Mouse (Mus musculus) urinary bladder, adult 2 months (tissue): ENCODE results near the gene Ctdnep1. TPM values are rescaled to one million over a fixed set of nuclear protein-coding genes. Genes with fewer than 3 reads are reported as not detected.
A peak's percentile ranks its signal among the peaks of the same experiment; 100 is the strongest.

Source experiments
- DNase-seq: peaks from one replicate; pipeline ENCODE4 v3.0.0; 2022; ENCODE audit warnings: low spot score
- polyA plus RNA-seq: library from polyadenylated mRNA; depleted of rRNA; stranded (reverse); fragments of >200 nt; gene quantifications from 2 replicates; pipeline ENCODE4 v1.2.3, GENCODE M21; 2012; rRNA removed

The Ctdnep1 gene
- 82.0 and 95.4 TPM in 2 replicates for polyA plus RNA-seq

DNA sequence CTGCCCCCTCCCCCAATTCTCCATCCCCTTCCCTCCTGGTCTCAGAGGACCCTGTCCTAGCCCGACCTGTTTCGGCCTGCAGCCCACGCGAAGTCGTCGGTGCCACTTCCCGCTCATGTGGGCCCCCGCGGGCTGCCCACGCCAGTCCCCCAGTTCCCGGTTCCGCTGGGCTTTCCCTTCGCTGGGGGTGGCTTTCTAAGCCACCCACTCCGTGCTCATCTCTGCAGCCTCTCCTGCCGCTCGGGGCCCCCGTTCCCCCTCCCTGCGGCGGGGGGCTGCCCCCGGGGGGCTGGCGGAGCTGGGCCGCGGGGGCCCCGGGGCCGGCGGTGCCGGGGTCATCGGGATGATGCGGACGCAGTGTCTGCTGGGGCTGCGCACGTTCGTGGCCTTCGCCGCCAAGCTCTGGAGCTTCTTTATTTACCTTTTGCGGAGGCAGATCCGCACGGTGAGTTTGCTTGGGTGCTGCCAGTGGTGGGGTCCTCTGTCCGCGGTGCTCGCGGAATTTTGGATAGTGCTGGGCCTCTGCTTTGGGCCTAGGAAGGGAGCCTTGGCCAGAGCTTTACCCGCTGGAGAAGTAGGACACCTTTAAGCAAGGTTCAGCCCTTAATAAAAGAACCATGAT is at the start of gene Ctdnep1:
Gene Ctdnep1, plus strand, starts transcription at position 16 of the 622 bp plus-strand sequence.
- no peak for DNase-seq

DNA sequence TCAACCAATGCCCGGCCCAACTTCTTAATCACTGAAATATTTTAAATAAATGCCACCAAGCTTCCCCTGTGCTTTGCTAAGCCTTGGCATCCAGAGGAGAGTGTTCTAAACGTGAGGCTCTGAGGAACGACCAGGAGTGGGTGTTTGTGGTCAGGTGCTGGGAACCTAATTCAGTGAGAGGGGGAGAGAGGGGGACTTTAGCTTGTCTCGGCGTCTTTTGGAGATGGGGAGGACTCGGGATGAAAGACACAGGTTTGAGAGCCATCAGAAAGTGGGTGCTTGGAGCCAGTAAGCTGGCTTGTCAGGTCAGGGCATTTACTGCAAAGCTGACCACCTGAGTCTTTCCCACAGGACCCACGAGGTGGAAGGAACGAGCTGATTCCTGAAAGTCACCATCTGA is 49.2 kb upstream of the Ctdnep1 start:
- DNase-seq: no peak

DNA sequence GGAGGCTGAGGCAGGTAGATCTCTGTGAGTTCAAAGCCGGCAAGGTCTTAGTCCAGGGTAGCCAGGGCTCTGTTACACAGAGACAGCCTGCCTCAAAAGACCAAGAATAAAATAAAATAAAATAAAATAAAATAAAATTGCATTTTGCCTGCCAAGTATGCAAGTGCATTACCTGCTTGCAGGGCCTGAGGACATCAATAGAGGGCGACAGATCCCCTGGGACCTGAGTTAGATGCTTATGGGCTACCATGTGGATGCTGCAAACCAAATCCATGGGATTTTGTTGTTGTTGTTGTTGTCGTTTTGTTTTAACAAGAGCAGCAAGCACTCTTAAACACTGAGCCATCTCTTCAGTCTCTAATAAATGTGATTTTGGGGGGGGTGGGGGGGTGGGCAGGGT is 48.7 kb upstream of the Ctdnep1 start:
- no peak for DNase-seq

- no peak for DNase-seq
Measured at GRCm38 (mm10) chr11:69933066-69933465, 47.9 kb upstream of the Ctdnep1 start.

- peak; percentile 89 for DNase-seq
Measured at GRCm38 (mm10) chr11:69934169-69934568, 46.8 kb upstream of the Ctdnep1 start.

DNA sequence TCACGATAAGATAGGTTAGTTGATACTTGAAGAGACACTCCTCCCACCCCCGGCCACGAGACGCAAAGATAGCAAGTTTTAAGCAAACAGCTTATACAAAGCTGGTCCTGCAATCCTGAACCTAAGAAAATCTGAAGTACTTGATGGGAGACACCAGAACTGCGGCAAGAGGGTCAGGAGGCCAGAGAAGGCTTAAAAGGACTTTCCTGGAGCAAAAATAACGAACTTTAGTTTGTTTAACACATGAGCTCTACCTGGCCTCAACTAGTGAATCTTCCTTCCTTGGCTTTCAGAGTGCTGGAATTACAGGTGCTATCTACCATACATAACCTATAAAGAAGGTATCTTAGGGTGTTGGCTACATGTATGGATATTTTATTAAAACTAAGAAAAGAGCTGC is 46.3 kb upstream of the Ctdnep1 start:
- no peak for DNase-seq

GRCm38 (mm10) chr11:69935137-69935879 is 45.6 kb upstream of the Ctdnep1 start, which contains the start of gene Ybx2:
TSS of gene Ybx2 (plus strand) at chr11:69935796.
- DNase-seq: peak; percentile 80

GRCm38 (mm10) chr11:69936156-69936555 is 44.8 kb upstream of the Ctdnep1 start:
- no peak for DNase-seq

GRCm38 (mm10) chr11:69936714-69937347 is 44.1 kb upstream of the Ctdnep1 start:
- no peak for DNase-seq

- no peak for DNase-seq
Measured at GRCm38 (mm10) chr11:69937385-69937784, 43.6 kb upstream of the Ctdnep1 start.

- no peak for DNase-seq
Measured at GRCm38 (mm10) chr11:69937834-69938233, 43.1 kb upstream of the Ctdnep1 start.

DNA sequence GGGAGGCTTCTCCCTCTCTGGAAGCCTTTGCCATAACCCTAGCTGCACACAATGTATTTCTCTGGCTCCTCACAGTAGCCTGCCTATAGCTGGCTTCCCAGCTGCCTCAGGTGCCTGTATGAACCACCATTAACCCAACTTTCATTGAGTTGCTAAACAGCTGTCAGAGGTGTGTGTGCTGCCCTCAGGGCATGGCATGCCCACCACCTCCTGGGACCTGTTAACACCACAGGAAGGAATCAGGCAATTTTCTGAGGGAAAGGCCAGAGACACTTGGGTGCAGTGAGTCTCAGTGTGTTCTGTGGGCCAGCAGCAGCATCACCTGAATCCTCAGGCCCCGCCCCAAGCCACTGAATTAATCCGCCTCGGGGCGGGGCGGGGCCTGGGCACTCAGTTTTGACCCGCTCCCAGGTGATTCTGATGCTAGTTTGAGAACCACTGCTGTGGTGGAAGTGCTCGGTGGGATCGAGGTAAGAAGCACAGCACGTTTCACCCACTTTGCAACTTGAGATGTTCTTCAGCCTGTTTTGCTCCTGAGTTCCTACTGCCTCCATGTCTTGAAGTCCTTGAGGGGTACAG is 42.5 kb upstream of the Ctdnep1 start:
- DNase-seq: no peak

DNA sequence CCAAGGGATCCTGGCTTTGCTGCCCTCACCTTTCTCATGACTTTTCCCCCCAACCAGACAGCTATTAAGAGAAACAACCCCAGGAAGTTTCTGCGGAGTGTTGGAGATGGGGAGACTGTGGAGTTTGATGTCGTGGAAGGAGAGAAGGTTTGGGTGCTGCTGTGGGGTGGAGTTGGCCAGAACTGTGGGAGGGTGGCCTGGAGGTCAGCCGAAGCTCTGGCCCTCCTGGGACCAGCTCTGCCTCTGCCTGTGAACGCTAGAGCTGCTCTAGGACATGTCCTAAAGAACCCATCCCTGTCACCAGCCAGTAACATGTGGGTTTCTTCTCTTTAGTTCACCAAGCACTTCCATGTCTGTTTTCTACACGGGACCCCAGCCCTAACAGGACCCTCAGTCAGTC is 41.8 kb upstream of the Ctdnep1 start:
- DNase-seq: no peak

- no peak for DNase-seq
Measured at GRCm38 (mm10) chr11:69939731-69940130, 41.2 kb upstream of the Ctdnep1 start.

- DNase-seq: no peak
Measured at GRCm38 (mm10) chr11:69940962-69941361, 40.0 kb upstream of the Ctdnep1 start.

DNA sequence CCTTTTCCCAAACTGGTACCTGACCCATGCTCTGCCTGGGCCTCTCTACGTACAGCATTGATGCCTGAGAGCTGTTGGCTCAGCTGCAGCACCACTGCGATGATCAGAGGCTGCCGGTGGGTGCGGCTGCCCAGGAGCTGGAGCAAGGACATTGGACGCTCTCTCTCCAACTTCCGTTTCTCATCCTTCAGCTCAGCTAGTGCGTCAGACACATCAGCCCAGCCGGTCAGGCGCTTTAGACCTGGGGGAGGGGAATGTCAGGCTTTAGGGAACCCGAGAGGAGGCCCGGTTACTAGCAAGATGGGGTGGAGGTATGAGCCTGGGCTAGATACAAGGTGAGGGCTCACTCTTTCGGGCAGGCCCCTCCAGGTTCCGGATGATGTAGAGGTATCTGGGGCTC is 35.7 kb upstream of the Ctdnep1 start:
- no peak for DNase-seq

DNA sequence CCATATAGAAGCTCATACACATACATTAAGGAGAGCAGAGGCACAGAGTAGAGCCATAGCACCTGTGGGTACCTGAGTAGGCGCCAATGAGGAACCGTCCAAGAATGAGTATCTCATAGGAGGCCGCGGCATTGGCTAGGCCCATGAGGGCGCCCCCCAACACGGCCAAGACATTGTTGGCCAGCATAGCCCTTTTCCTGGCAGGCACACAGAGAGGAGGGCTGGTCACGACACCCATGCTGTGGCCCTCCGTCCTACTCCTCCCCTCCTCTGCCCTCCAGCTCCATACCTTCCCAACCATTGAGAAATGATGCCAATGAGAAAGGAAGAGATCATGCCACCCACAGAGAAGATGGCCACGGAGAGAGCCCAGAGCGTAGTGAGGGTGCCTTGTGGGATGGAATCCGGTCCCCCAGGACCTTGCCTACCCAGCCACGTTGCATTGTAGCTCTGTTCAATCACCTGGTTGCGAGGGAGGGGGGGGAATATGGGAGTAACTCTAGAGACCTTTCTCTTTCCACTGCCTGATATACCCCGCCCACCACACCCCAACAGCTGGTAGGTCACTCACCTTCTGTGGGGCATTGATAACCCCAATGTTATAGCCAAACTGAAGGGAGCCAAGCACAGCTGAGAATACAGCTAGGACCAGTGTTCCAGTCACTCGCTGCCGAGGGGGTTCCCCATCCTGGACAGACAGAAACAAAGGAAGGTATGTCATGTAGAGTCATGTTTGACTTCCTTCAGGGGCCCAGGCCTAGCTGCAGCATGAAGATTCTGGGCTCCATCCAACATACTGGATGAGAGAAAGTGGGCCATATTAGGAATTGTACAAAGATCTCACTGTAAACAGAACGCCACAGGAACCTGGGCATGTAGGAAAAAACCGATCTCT is 34.7 kb upstream of the Ctdnep1 start:
- DNase-seq: no peak

DNA sequence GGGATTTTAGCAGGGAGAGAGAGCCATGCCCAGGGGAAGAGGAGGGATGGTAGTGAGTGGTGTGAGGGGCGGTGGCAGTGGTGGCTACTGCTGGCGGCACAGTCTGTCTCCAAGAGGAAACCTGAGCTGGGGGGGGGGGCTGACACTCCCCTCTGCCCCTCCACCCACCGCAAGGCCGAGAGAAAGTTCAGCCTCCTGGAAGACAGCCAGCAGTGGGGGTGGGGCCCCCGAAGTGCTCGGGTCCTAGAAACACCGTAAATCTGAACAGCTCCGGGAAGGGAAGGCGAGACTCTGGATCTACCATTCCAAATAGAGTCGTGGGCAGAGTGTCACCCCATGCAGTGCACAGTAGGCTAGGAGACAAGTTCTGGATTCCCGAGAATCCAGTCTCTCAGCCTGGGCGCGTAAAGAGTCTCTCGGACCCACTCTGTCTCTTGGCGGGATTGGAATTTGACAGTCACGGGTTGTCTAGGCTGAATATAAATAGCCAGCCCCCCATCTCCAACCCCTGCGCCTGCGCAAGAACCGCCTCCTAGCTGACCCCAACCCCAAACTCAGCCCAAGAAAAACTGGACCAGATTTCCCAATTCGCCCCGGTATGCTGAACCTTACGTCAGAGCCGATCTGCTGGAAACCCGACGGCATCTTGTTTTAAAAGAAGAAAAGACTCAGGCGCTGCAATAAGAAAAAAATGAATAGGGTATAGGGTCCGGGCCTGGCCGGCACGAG is 33.5 kb upstream of the Ctdnep1 start:
- no peak for DNase-seq

DNA sequence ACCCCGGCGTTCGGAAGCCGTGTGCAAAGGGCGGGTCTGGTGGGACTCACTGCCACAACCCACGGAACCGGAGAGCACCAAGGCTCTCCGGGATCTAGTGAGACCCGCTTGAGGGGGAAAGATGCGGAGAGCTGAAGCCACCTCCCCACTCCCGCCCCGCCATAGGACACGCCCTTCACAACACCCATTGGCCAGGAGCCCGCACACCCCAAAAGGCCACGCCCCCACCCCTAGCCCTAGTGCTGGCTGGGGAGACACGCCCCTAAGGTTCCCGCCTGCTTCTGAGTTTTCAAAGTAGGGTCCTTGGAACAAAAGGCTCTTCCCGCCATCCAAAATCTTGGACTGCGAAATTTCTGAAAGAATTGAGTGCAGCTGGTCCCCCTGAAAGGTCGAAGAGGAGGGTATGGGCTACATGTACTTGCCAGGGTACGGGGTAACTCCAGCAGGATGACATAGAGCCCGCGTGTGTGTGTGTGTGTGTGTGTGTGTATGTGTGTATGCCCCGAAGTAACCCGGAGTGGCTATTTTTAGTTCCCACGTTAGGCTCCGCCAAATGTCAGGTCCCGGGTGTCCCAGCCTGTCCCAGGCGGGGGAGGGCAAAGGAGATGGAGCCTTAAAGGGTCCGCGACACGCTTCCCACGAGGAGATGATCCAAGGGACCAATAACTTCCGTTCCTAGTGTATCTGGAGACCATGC is 32.7 kb upstream of the Ctdnep1 start, which contains the start of gene Slc2a4:
Gene Slc2a4, minus strand, starts transcription at position 123 of the 697 bp plus-strand sequence.
- DNase-seq: peak; percentile 73

DNA sequence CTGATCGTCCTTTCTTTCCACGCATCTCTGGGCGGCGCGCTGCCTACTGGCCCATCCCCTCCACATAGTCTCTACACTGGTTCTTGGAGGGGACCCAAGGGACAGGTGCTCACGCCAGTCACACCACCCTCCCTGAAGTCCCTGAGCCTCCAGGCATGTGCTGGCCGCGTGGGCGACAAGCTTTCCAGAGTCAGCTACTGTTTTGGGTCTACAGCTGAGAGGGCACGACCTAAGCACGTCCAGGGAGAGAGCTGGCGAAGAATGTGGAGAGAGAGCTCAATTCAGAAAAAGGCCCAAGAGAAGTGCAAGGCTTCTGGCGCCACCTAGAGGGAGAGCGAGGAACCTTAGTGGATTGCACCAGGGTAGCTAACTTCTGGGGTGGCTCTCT is 32.2 kb upstream of the Ctdnep1 start:
- peak; percentile 73 for DNase-seq
